Mouse (Mus musculus) liver, embryonic 14.5 days (tissue): Measurements from ENCODE around the gene Pde10a.

Experiments used
- CTCF ChIP-seq: IDR thresholded peaks from 2 replicates; pipeline ENCODE4 v1.5.1; 2016; ENCODE audit warnings: antibody characterized with exemption, low read depth, control low read depth
- EP300 ChIP-seq: IDR thresholded peaks from 2 replicates; pipeline ENCODE4 v1.6.1; 2016; ENCODE audit warnings: antibody characterized with exemption, low read depth

GRCm38 (mm10) chr17:9032362-9033044 lies 507.3 kb downstream of the Pde10a start:
- TF ChIP-seq CTCF (no peak), EP300 (no peak)
